Mouse (Mus musculus) heart, adult 2 months (tissue): ENCODE results near the gene Creb3. TPM values are rescaled to one million over a fixed set of nuclear protein-coding genes. Genes with fewer than 3 reads are reported as not detected.
"Not testable (repeated sequence)": the region's sequence is repeated elsewhere in the genome, so short reads cannot be mapped to it uniquely, and the experiment has no call there.

ENCODE experiments used
- DNase-seq, 2 experiments: peaks; one replicate each; pipeline ENCODE4 v3.0.0; 2021
- H3K27ac ChIP-seq: fragments of 200-600 bp; 2 replicates; pipeline ENCODE4 v1.8.1; 2022
- H3K27me3 ChIP-seq: fragments of 200-500 bp; 2 replicates; pipeline ENCODE4 v1.6.1; 2012; ENCODE audit warnings: mild to moderate bottlenecking, low read length, inconsistent platforms, mixed read lengths; ENCODE audit not compliant: control insufficient read depth, insufficient read depth
- H3K36me3 ChIP-seq: fragments of 200-500 bp; 2 replicates; pipeline ENCODE4 v1.6.1; 2012; ENCODE audit warnings: low read length, inconsistent platforms; ENCODE audit not compliant: control insufficient read depth, insufficient read depth
- H3K4me1 ChIP-seq: fragments of 200-500 bp; 2 replicates; pipeline ENCODE4 v1.6.1; 2011; ENCODE audit warnings: low read length; ENCODE audit not compliant: control insufficient read depth, insufficient read depth
- H3K4me3 ChIP-seq: fragments of 200-600 bp; 2 replicates; pipeline ENCODE4 v1.8.1; 2022
- H3K79me2 ChIP-seq: fragments of 200-500 bp; replicated peaks from 2 replicates; pipeline ENCODE4 v1.6.1; 2012; ENCODE audit warnings: mild to moderate bottlenecking, inconsistent platforms, low read length, moderate library complexity, mixed read lengths; ENCODE audit not compliant: control insufficient read depth, insufficient read depth
- H3K9ac ChIP-seq: fragments of 200-500 bp; 2 replicates; pipeline ENCODE4 v1.6.1; 2012; ENCODE audit warnings: low read depth, mild to moderate bottlenecking, control low read depth, inconsistent platforms, low read length, mixed read lengths
- CTCF ChIP-seq: fragments of 200-600 bp; IDR thresholded peaks from 2 replicates; pipeline ENCODE4 v1.8.1; 2022; ENCODE audit warnings: antibody characterized with exemption, mild to moderate bottlenecking, moderate library complexity
- EP300 ChIP-seq: fragments of 200-500 bp; IDR thresholded peaks from 2 replicates; pipeline ENCODE4 v1.6.1; 2011; ENCODE audit warnings: low read depth, low read length, control low read depth; ENCODE audit not compliant: insufficient read depth
- POLR2A ChIP-seq: fragments of 200-500 bp; IDR thresholded peaks from 2 replicates; pipeline ENCODE4 v1.6.1; 2011; ENCODE audit warnings: mild to moderate bottlenecking, low read depth, low read length, control low read depth; ENCODE audit not compliant: insufficient read depth
- whole genome bisulfite sequencing: fragments of 180-500 bp; shearing (Covaris S2); methylation state at CpG from one replicate; pipeline ENCODE4 v1.1.7; 2018; 5-methylcytosine and 5-hydroxymethylcytosine counted together
- intact Hi-C: fragments of 180-260 bp; cut with DNase I; formaldehyde crosslinking; loops from one replicate; pipeline ENCODE4 v1.15.1; 2025
- polyA plus RNA-seq: library from polyadenylated mRNA; depleted of rRNA; stranded (reverse); fragments of >200 nt; gene quantifications from 2 replicates; pipeline ENCODE4 v1.2.3, GENCODE M21; 2012
- total RNA-seq, 2 experiments: library from RNA; stranded (reverse); gene quantifications; 2 replicates each; pipeline ENCODE4 v1.2.3; 2021

Creb3 gene
- total and polyA plus RNA-seq, 3 experiments = 29.8 to 46.5 (median 44.0) TPM

- H3K79me2 ChIP-seq, H3K4me1 ChIP-seq, H3K27ac ChIP-seq, H3K4me3 ChIP-seq, intact Hi-C loops, H3K36me3 ChIP-seq, DNase-seq, H3K27me3 ChIP-seq, H3K9ac ChIP-seq: not testable (repeated sequence)
- peak; percentile 52 for TF ChIP-seq CTCF
- 74% methylated on average over 6 of the region's 6 CpGs for WGBS
Measured at GRCm38 (mm10) chr4:43551854-43552253, 10.3 kb upstream of the Creb3 start.

GRCm38 (mm10) chr4:43552437-43552836 is 9.7 kb upstream of the Creb3 start:
- intact Hi-C loops = no loop called here
- 99% methylated on average over 5 of the region's 5 CpGs for WGBS
- Histone ChIP-seq H3K27ac (no peak overlapping the region), H3K36me3 (no peaks in the 10 kb centered on the region), H3K27me3 (no peaks in the 10 kb centered on the region), H3K4me1 (no peaks in the 10 kb centered on the region; the same call in 1 of the 2 replicates), H3K79me2 (no peaks in the 10 kb centered on the region), H3K4me3 (no peak overlapping the region), H3K9ac (no peak overlapping the region)
- TF ChIP-seq CTCF = no peak
- no peak for TF ChIP-seq POLR2A
- no peak for TF ChIP-seq EP300
- no peak for DNase-seq

- Histone ChIP-seq H3K27ac (no peak overlapping the region), H3K79me2 (peaks cover 2% of the 10 kb centered on the region), H3K27me3 (no peaks in the 10 kb centered on the region), H3K9ac (no peak overlapping the region), H3K4me3 (no peak overlapping the region), H3K4me1 (peaks cover 8% of the 10 kb centered on the region), H3K36me3 (peaks cover 4% of the 10 kb centered on the region; the same call in 1 of the 2 replicates)
- no peak for DNase-seq
- intact Hi-C loops = no loop called here
- no peak for TF ChIP-seq CTCF
- no peak for TF ChIP-seq POLR2A
- TF ChIP-seq EP300 = no peak
Measured at GRCm38 (mm10) chr4:43553891-43554290, 8.2 kb upstream of the Creb3 start.

GRCm38 (mm10) chr4:43555926-43556325 is 6.2 kb upstream of the Creb3 start:
- H3K27me3 ChIP-seq = no peaks in the 10 kb centered on the region
- H3K36me3 ChIP-seq = peaks cover 4% of the 10 kb centered on the region
- intact Hi-C loops = no loop called here
- H3K79me2 ChIP-seq = peaks cover 7% of the 10 kb centered on the region
- DNase-seq = no peak
- H3K4me1 ChIP-seq = peaks cover 21% of the 10 kb centered on the region
- H3K27ac ChIP-seq = no peak overlapping the region
- no peak overlapping the region for H3K4me3 ChIP-seq
- no peak overlapping the region for H3K9ac ChIP-seq
- no peak for TF ChIP-seq EP300
- no peak for TF ChIP-seq CTCF
- no peak for TF ChIP-seq POLR2A
- 92% methylated on average over 7 of the region's 7 CpGs for WGBS

GRCm38 (mm10) chr4:43558028-43558630 is 4.0 kb upstream of the Creb3 start:
- intact Hi-C loops = no loop called here
- TF ChIP-seq POLR2A (no peak), EP300 (no peak), CTCF (no peak)

GRCm38 (mm10) chr4:43558631-43559356 is 3.3 kb upstream of the Creb3 start:
- peak; percentile 72 to 77 for DNase-seq
- TF ChIP-seq CTCF = no peak
- peak; percentile 56 for TF ChIP-seq POLR2A
- intact Hi-C loops = no loop called here
- Histone ChIP-seq H3K4me1 (peaks cover 27% of the 10 kb centered on the region), H3K79me2 (peaks cover 7% of the 10 kb centered on the region), H3K9ac (peak overlapping the region; percentile 49), H3K36me3 (peaks cover 9% of the 10 kb centered on the region), H3K27me3 (no peaks in the 10 kb centered on the region), H3K4me3 (peak overlapping the region; percentile 33), H3K27ac (peak overlapping the region; percentile 98)
- 9% methylated on average over 13 of the region's 13 CpGs for whole genome bisulfite sequencing

More at GRCm38 (mm10) chr4:43558028-43558630, 4.0 kb upstream of the Creb3 start:
- Histone ChIP-seq H3K79me2 (peaks cover 7% of the 10 kb centered on the region), H3K27me3 (no peaks in the 10 kb centered on the region), H3K9ac (peak overlapping the region; percentile 49), H3K4me3 (peak overlapping the region; percentile 33), H3K27ac (peak overlapping the region; percentile 98), H3K36me3 (peaks cover 4% of the 10 kb centered on the region), H3K4me1 (peaks cover 22% of the 10 kb centered on the region)
- no peak for DNase-seq
- 13% methylated on average over 5 of the region's 5 CpGs for WGBS
